Mouse (Mus musculus) fibroblast of lung, adult 2 months (primary cell): ENCODE measurements around the gene Cryl1.
A peak's percentile ranks its signal among the peaks of the same experiment; 100 is the strongest.

Source experiments
- DNase-seq: peaks from one replicate; pipeline ENCODE4 v3.0.0-alpha.2; 2011; ENCODE audit warnings: low read depth

Cryl1 gene

GRCm38 (mm10) chr14:57316662-57317600, 81.4 kb downstream of the Cryl1 start:
- no peak for DNase-seq

GRCm38 (mm10) chr14:57315976-57316375, 82.4 kb downstream of the Cryl1 start:
- DNase-seq, result no peak

- no peak for DNase-seq
Measured at GRCm38 (mm10) chr14:57315551-57315950, 82.8 kb downstream of the Cryl1 start.

- no peak for DNase-seq
Measured at GRCm38 (mm10) chr14:57301600-57302230, 96.6 kb downstream of the Cryl1 start.

GRCm38 (mm10) chr14:57300530-57300929, 97.8 kb downstream of the Cryl1 start:
- DNase-seq, result no peak

- DNase-seq, result no peak
Measured at GRCm38 (mm10) chr14:57297672-57298071, 100.7 kb downstream of the Cryl1 start.

GRCm38 (mm10) chr14:57291399-57291942, 106.9 kb downstream of the Cryl1 start:
- peak; percentile 77 for DNase-seq

- no peak for DNase-seq
Measured at GRCm38 (mm10) chr14:57289105-57289504, 109.2 kb downstream of the Cryl1 start.

- DNase-seq, result no peak
Measured at GRCm38 (mm10) chr14:57283816-57284215, 114.5 kb downstream of the Cryl1 start.

- DNase-seq, result no peak
Measured at GRCm38 (mm10) chr14:57282591-57282990, 115.7 kb downstream of the Cryl1 start.

GRCm38 (mm10) chr14:57280835-57281234, 117.5 kb downstream of the Cryl1 start:
- no peak for DNase-seq

GRCm38 (mm10) chr14:57276481-57277012, 121.8 kb downstream of the Cryl1 start:
- DNase-seq, result no peak

- no peak for DNase-seq
Measured at GRCm38 (mm10) chr14:57272341-57272740, 126.0 kb downstream of the Cryl1 start.

GRCm38 (mm10) chr14:57271861-57272260, 126.5 kb downstream of the Cryl1 start:
- no peak for DNase-seq

GRCm38 (mm10) chr14:57268900-57269299, 129.4 kb downstream of the Cryl1 start:
- no peak for DNase-seq

- DNase-seq, result no peak
Measured at GRCm38 (mm10) chr14:57268344-57268743, 130.0 kb downstream of the Cryl1 start.

GRCm38 (mm10) chr14:57263943-57264342, 134.4 kb downstream of the Cryl1 start:
- DNase-seq, result no peak

- DNase-seq, result no peak
Measured at GRCm38 (mm10) chr14:57259341-57259740, 139.0 kb downstream of the Cryl1 start.

GRCm38 (mm10) chr14:57248661-57249060, 149.7 kb downstream of the Cryl1 start:
- no peak for DNase-seq

- DNase-seq, result no peak
Measured at GRCm38 (mm10) chr14:57246575-57246974, 151.8 kb downstream of the Cryl1 start.

- DNase-seq, result no peak
Measured at GRCm38 (mm10) chr14:57242978-57243377, 155.4 kb downstream of the Cryl1 start.

GRCm38 (mm10) chr14:57235276-57235675, 163.1 kb downstream of the Cryl1 start:
- no peak for DNase-seq

- DNase-seq, result no peak
Measured at GRCm38 (mm10) chr14:57234711-57235110, 163.6 kb downstream of the Cryl1 start.
